Mouse (Mus musculus): ENCODE measurements around the gene Ces1h. TPM values are rescaled to one million over a fixed set of nuclear protein-coding genes. Genes with fewer than 3 reads are reported as not detected.

Ces1h gene
- not detected in 2 replicates for polyA plus RNA-seq (2012; rRNA removed)

GRCm38 (mm10) chr8:93379625-93380024, at the start of gene Ces1h:
TSS of gene Ces1h (minus strand) at chr8:93379725.

GRCm38 (mm10) chr8:93337207-93337606, 42.3 kb downstream of the Ces1h start, which contains the start of gene Ces1g:
TSS of gene Ces1g (minus strand) at chr8:93337308.

Other genes starting within 250 kb of the Ces1h start
- 0.16 and 1.1 TPM in 2 replicates for gene Ces1c, start 248.4 kb downstream of the Ces1h start, polyA plus RNA-seq (2012; rRNA removed)
- 30.8 and 96.7 TPM in 2 replicates for gene Ces1d, start 181.9 kb downstream of the Ces1h start, polyA plus RNA-seq (2012; rRNA removed)
- gene Ces1e, start 150.1 kb downstream of the Ces1h start, polyA plus RNA-seq (2012; rRNA removed) = 1.9 and 2.2 TPM in 2 replicates
- 5.8 and 10.2 TPM in 2 replicates for gene Ces1f, start 100.0 kb downstream of the Ces1h start, polyA plus RNA-seq (2012; rRNA removed)
- gene Ces1g, start 42.4 kb downstream of the Ces1h start, polyA plus RNA-seq (2012; rRNA removed) = 0.07 TPM in 1 of 2 replicates, not detected in the other
- 0.11 TPM in 1 of 2 replicates, not detected in the other for gene Ces5a, start 156.1 kb upstream of the Ces1h start, polyA plus RNA-seq (2012; rRNA removed)